Mouse (Mus musculus) liver, embryonic 16.5 days (tissue): Measurements from ENCODE around the gene B3gat2. TPM values are rescaled to one million over a fixed set of nuclear protein-coding genes. Genes with fewer than 3 reads are reported as not detected.

Experiments used
- ATAC-seq: fragments of 200-750 bp; cut with Nextera tagmentation; 2 replicates; pipeline ENCODE4 v1.8.0; 2017; ENCODE audit warnings: low read depth, mild to moderate bottlenecking, moderate number of reproducible peaks, moderate library complexity
- H3K27ac ChIP-seq: fragments of 300-500 bp; sonication (generic); 2 replicates; pipeline ENCODE4 v1.5.1; 2014; ENCODE audit warnings: mild to moderate bottlenecking, low read length
- H3K27me3 ChIP-seq: fragments of 300-500 bp; sonication (generic); 2 replicates; pipeline ENCODE4 v1.6.1; 2014; ENCODE audit warnings: low read depth, low read length, mixed read lengths; ENCODE audit not compliant: control insufficient read depth, insufficient read depth
- H3K36me3 ChIP-seq: fragments of 300-500 bp; sonication (generic); 2 replicates; pipeline ENCODE4 v1.6.1; 2014; ENCODE audit warnings: mild to moderate bottlenecking; ENCODE audit not compliant: control insufficient read depth, insufficient read depth
- H3K4me1 ChIP-seq: fragments of 300-500 bp; sonication (generic); 2 replicates; pipeline ENCODE4 v1.6.1; 2014; ENCODE audit warnings: low read depth, low read length, mixed read lengths; ENCODE audit not compliant: control insufficient read depth
- H3K4me2 ChIP-seq: fragments of 300-500 bp; sonication (generic); 2 replicates; pipeline ENCODE4 v1.6.1; 2014; ENCODE audit warnings: low read depth, low read length, mixed read lengths
- H3K4me3 ChIP-seq: fragments of 300-500 bp; sonication (generic); 2 replicates; pipeline ENCODE4 v1.5.1; 2014; ENCODE audit warnings: low read depth, mild to moderate bottlenecking, low read length
- H3K9ac ChIP-seq: fragments of 300-500 bp; sonication (generic); 2 replicates; pipeline ENCODE4 v1.6.1; 2014; ENCODE audit warnings: low read depth, low read length
- H3K9me3 ChIP-seq: fragments of 300-500 bp; sonication (generic); replicated peaks from 2 replicates; pipeline ENCODE4 v1.6.1; 2016; ENCODE audit warnings: low read length; ENCODE audit not compliant: control insufficient read depth
- WGBS: fragments of 180-500 bp; shearing (Covaris S2); extraction: QIAGEN DNeasy Blood & Tissue Kit; methylation state at CpG from one replicate; pipeline ENCODE4 v1.1.7; 2014; ENCODE audit not compliant: insufficient replicate concordance; 5-methylcytosine and 5-hydroxymethylcytosine counted together
- polyA plus RNA-seq: library from polyadenylated mRNA; unstranded; fragments of >200 nt; fragmentation: Nextera tagmentation; extraction: Ambion mirVana; gene quantifications from 2 replicates; pipeline ENCODE4 v1.2.1, GENCODE M21; 2015

The B3gat2 gene
- polyA plus RNA-seq, 1 experiment from 2014 or later, result 0.22 TPM

- H3K9ac ChIP-seq, result no peak overlapping the region
- H3K9me3 ChIP-seq, result no peaks in the 10 kb centered on the region
- H3K27me3 ChIP-seq, result peaks cover 4% of the 10 kb centered on the region; the same call in 1 of the 2 replicates
- H3K36me3 ChIP-seq, result no peaks in the 10 kb centered on the region
- WGBS, result 59% methylated on average over 1 of the region's 1 CpGs
- no peak for ATAC-seq
- H3K4me3 ChIP-seq, result no peak overlapping the region
- H3K27ac ChIP-seq, result no peak overlapping the region
- no peaks in the 10 kb centered on the region for H3K4me1 ChIP-seq
- no peak overlapping the region for H3K4me2 ChIP-seq
Observed at GRCm38 (mm10) chr1:23754967-23755366, 6.6 kb upstream of the B3gat2 start.

GRCm38 (mm10) chr1:23762136-23762687, 659 bp downstream of the B3gat2 start:
- no peaks in the 10 kb centered on the region for H3K36me3 ChIP-seq
- ATAC-seq, result no peak
- H3K4me2 ChIP-seq, result peak overlapping the region; percentile 62
- no peak overlapping the region for H3K9ac ChIP-seq
- no peak overlapping the region for H3K27ac ChIP-seq
- no peaks in the 10 kb centered on the region for H3K9me3 ChIP-seq
- peak overlapping the region; percentile 52 for H3K4me3 ChIP-seq
- peaks cover 47% of the 10 kb centered on the region for H3K27me3 ChIP-seq
- H3K4me1 ChIP-seq, result peaks cover 5% of the 10 kb centered on the region
- WGBS, result under 1% methylated on average over 45 of the region's 45 CpGs

GRCm38 (mm10) chr1:23762782-23763630, 1.5 kb downstream of the B3gat2 start:
- Histone ChIP-seq H3K4me2 (peak overlapping the region; percentile 62), H3K4me1 (peaks cover 5% of the 10 kb centered on the region), H3K27ac (no peak overlapping the region), H3K9me3 (no peaks in the 10 kb centered on the region), H3K36me3 (no peaks in the 10 kb centered on the region), H3K4me3 (peak overlapping the region; percentile 52), H3K9ac (no peak overlapping the region), H3K27me3 (peaks cover 47% of the 10 kb centered on the region)
- ATAC-seq, result peak; percentile 55
- 2% methylated on average over 65 of the region's 65 CpGs for WGBS

GRCm38 (mm10) chr1:23763726-23764125, 2.2 kb downstream of the B3gat2 start:
- no peak for ATAC-seq
- no peak overlapping the region for H3K27ac ChIP-seq
- H3K4me2 ChIP-seq, result no peak overlapping the region
- 2% methylated on average over 7 of the region's 7 CpGs for WGBS
- no peak overlapping the region for H3K4me3 ChIP-seq
- H3K36me3 ChIP-seq, result no peaks in the 10 kb centered on the region
- H3K4me1 ChIP-seq, result peaks cover 5% of the 10 kb centered on the region
- H3K9ac ChIP-seq, result no peak overlapping the region
- H3K9me3 ChIP-seq, result no peaks in the 10 kb centered on the region
- H3K27me3 ChIP-seq, result peaks cover 47% of the 10 kb centered on the region

- no peak for ATAC-seq
- peaks cover 46% of the 10 kb centered on the region for H3K27me3 ChIP-seq
Observed at GRCm38 (mm10) chr1:23764710-23765109, 3.2 kb downstream of the B3gat2 start.

GRCm38 (mm10) chr1:23773039-23773438, 11.5 kb downstream of the B3gat2 start:
- no peaks in the 10 kb centered on the region for H3K27me3 ChIP-seq
- ATAC-seq, result no peak
- no peak overlapping the region for H3K4me2 ChIP-seq
- no peak overlapping the region for H3K9ac ChIP-seq
- H3K36me3 ChIP-seq, result no peaks in the 10 kb centered on the region
- 58% methylated on average over 3 of the region's 3 CpGs for WGBS
- no peaks in the 10 kb centered on the region for H3K9me3 ChIP-seq
- no peaks in the 10 kb centered on the region for H3K4me1 ChIP-seq
- H3K27ac ChIP-seq, result no peak overlapping the region
- H3K4me3 ChIP-seq, result no peak overlapping the region

More at GRCm38 (mm10) chr1:23764710-23765109, 3.2 kb downstream of the B3gat2 start:
- Histone ChIP-seq H3K4me1 (peaks cover 5% of the 10 kb centered on the region), H3K4me3 (no peak overlapping the region), H3K9me3 (no peaks in the 10 kb centered on the region), H3K4me2 (no peak overlapping the region), H3K9ac (no peak overlapping the region), H3K27ac (no peak overlapping the region), H3K36me3 (no peaks in the 10 kb centered on the region)
- WGBS, result 52% methylated on average over 4 of the region's 4 CpGs

GRCm38 (mm10) chr1:23792737-23793533, 31.4 kb downstream of the B3gat2 start:
- no peak overlapping the region for H3K4me2 ChIP-seq
- ATAC-seq, result no peak
- no peak overlapping the region for H3K27ac ChIP-seq
- H3K27me3 ChIP-seq, result no peaks in the 10 kb centered on the region
- H3K9ac ChIP-seq, result no peak overlapping the region
- H3K4me3 ChIP-seq, result no peak overlapping the region
- no peaks in the 10 kb centered on the region for H3K36me3 ChIP-seq
- WGBS, result 36% methylated on average over 11 of the region's 11 CpGs
- H3K9me3 ChIP-seq, result no peaks in the 10 kb centered on the region
- H3K4me1 ChIP-seq, result no peaks in the 10 kb centered on the region

GRCm38 (mm10) chr1:23798306-23798705, 36.8 kb downstream of the B3gat2 start:
- 68% methylated on average over 9 of the region's 9 CpGs for WGBS
- H3K9me3 ChIP-seq, result no peaks in the 10 kb centered on the region
- no peaks in the 10 kb centered on the region for H3K27me3 ChIP-seq
- H3K4me1 ChIP-seq, result no peaks in the 10 kb centered on the region
- no peak overlapping the region for H3K27ac ChIP-seq
- no peaks in the 10 kb centered on the region for H3K36me3 ChIP-seq
- ATAC-seq, result no peak
- no peak overlapping the region for H3K9ac ChIP-seq
- no peak overlapping the region for H3K4me2 ChIP-seq
- H3K4me3 ChIP-seq, result no peak overlapping the region
